Mouse (Mus musculus) left cerebral cortex, adult 11 months (tissue): ENCODE results near the gene Ppp1r11.
"Not testable (repeated sequence)": the region's sequence is repeated elsewhere in the genome, so short reads cannot be mapped to it uniquely, and the experiment has no call there.

Source experiments
- DNase-seq: peaks from one replicate; pipeline ENCODE4 v3.0.0; 2022; ENCODE audit warnings: low spot score

Gene Ppp1r11

GRCm38 (mm10) chr17:36950981-36951947 is at the start of gene Ppp1r11:
Gene Ppp1r11 (minus strand): TSS chr17:36951741.
- peak; percentile 96 for DNase-seq

- no peak for DNase-seq
Measured at GRCm38 (mm10) chr17:37000863-37001262, 49.3 kb upstream of the Ppp1r11 start, which contains the start of gene Zfp57. Gene Zfp57 (plus strand): TSS chr17:37001163.

GRCm38 (mm10) chr17:36998477-36998876 is 46.9 kb upstream of the Ppp1r11 start:
- DNase-seq = no peak

GRCm38 (mm10) chr17:36997033-36997735 is 45.6 kb upstream of the Ppp1r11 start:
- peak; percentile 58 for DNase-seq

GRCm38 (mm10) chr17:36995448-36995847 is 43.9 kb upstream of the Ppp1r11 start:
- DNase-seq = no peak

GRCm38 (mm10) chr17:36994528-36994927 is 43.0 kb upstream of the Ppp1r11 start:
- DNase-seq = no peak

- no peak for DNase-seq
Measured at GRCm38 (mm10) chr17:36993770-36994325, 42.3 kb upstream of the Ppp1r11 start.

GRCm38 (mm10) chr17:36992336-36993104 is 41.0 kb upstream of the Ppp1r11 start:
- DNase-seq = no peak

- DNase-seq = not testable (repeated sequence)
Measured at GRCm38 (mm10) chr17:36990630-36991029, 39.1 kb upstream of the Ppp1r11 start.

- DNase-seq = no peak
Measured at GRCm38 (mm10) chr17:36989437-36989836, 37.9 kb upstream of the Ppp1r11 start, which contains the start of gene H2-M5. Gene H2-M5 (minus strand): TSS chr17:36989537.

- DNase-seq = no peak
Measured at GRCm38 (mm10) chr17:36988475-36988874, 36.9 kb upstream of the Ppp1r11 start.

- DNase-seq = no peak
Measured at GRCm38 (mm10) chr17:36982253-36983155, 31.0 kb upstream of the Ppp1r11 start.

GRCm38 (mm10) chr17:36981845-36982244 is 30.3 kb upstream of the Ppp1r11 start:
- DNase-seq = no peak

- no peak for DNase-seq
Measured at GRCm38 (mm10) chr17:36981221-36981813, 29.8 kb upstream of the Ppp1r11 start, which contains the start of gene 2410137M14Rik. Gene 2410137M14Rik (minus strand): TSS chr17:36981237.

- DNase-seq = no peak
Measured at GRCm38 (mm10) chr17:36973271-36973787, 21.8 kb upstream of the Ppp1r11 start.

GRCm38 (mm10) chr17:36972791-36973190 is 21.2 kb upstream of the Ppp1r11 start:
- DNase-seq = no peak

- no peak for DNase-seq
Measured at GRCm38 (mm10) chr17:36971172-36971850, 19.8 kb upstream of the Ppp1r11 start.

- DNase-seq = no peak
Measured at GRCm38 (mm10) chr17:36970316-36970890, 18.9 kb upstream of the Ppp1r11 start.

- no peak for DNase-seq
Measured at GRCm38 (mm10) chr17:36966875-36967274, 15.3 kb upstream of the Ppp1r11 start.
